Mouse (Mus musculus) liver, postnatal 0 days (tissue): ENCODE measurements at regions not wholly inside any gene's neighbourhood (a gene's known extent, or its start where the extent isn't known, plus 50 kb on each side); places are given as distances from the start of the nearest gene placed in this dataset.

Experiments
- ATAC-seq: fragments of 200-750 bp; cut with Nextera tagmentation; 2 replicates; pipeline ENCODE4 v1.8.0; 2017; ENCODE audit warnings: mild to moderate bottlenecking, moderate library complexity
- DNase-seq: peaks from one replicate; pipeline ENCODE4 v3.0.0-alpha.2; 2016
- H3K27ac ChIP-seq: fragments of 300-500 bp; sonication (generic); 2 replicates; pipeline ENCODE4 v1.5.1; 2014; ENCODE audit warnings: antibody characterized with exemption, moderate library complexity, mild to moderate bottlenecking, low read depth
- H3K27me3 ChIP-seq: fragments of 300-500 bp; sonication (generic); 2 replicates; pipeline ENCODE4 v1.6.1; 2014; ENCODE audit warnings: low read length, control low read depth, mixed read lengths; ENCODE audit not compliant: insufficient read depth
- H3K36me3 ChIP-seq: fragments of 300-500 bp; sonication (generic); replicated peaks from 2 replicates; pipeline ENCODE4 v1.6.1; 2014; ENCODE audit warnings: mild to moderate bottlenecking, control low read depth, low read length, moderate library complexity, mixed read lengths; ENCODE audit not compliant: insufficient read depth
- H3K4me1 ChIP-seq: fragments of 300-500 bp; sonication (generic); 2 replicates; pipeline ENCODE4 v1.6.1; 2014; ENCODE audit warnings: antibody characterized with exemption, mild to moderate bottlenecking, control low read depth; ENCODE audit not compliant: insufficient read depth
- H3K4me2 ChIP-seq: fragments of 300-500 bp; sonication (generic); 2 replicates; pipeline ENCODE4 v1.6.1; 2014; ENCODE audit warnings: low read depth, mild to moderate bottlenecking, low read length, moderate library complexity, mixed read lengths
- H3K4me3 ChIP-seq: fragments of 300-500 bp; sonication (generic); 2 replicates; pipeline ENCODE4 v1.5.1; 2014; ENCODE audit warnings: low read depth, low read length
- H3K9ac ChIP-seq: fragments of 300-500 bp; sonication (generic); replicated peaks from 2 replicates; pipeline ENCODE4 v1.6.1; 2014; ENCODE audit warnings: mild to moderate bottlenecking, moderate library complexity
- H3K9me3 ChIP-seq: fragments of 300-500 bp; sonication (generic); 2 replicates; pipeline ENCODE4 v1.6.1; 2016; ENCODE audit warnings: mild to moderate bottlenecking, control low read depth, low read length, mixed read lengths
- CTCF ChIP-seq: sonication (generic); IDR thresholded peaks from 2 replicates; pipeline ENCODE4 v1.5.1; 2016; ENCODE audit warnings: antibody characterized with exemption, low read depth
- EP300 ChIP-seq: IDR thresholded peaks from 2 replicates; pipeline ENCODE4 v1.6.1; 2016; ENCODE audit warnings: antibody characterized with exemption, low read depth, mild to moderate bottlenecking
- WGBS: fragments of 180-500 bp; shearing (Covaris S2); extraction: QIAGEN DNeasy Blood & Tissue Kit; methylation state at CpG from one replicate; pipeline ENCODE4 v1.1.7; 2014; ENCODE audit not compliant: insufficient replicate concordance; 5-methylcytosine and 5-hydroxymethylcytosine counted together

DNA sequence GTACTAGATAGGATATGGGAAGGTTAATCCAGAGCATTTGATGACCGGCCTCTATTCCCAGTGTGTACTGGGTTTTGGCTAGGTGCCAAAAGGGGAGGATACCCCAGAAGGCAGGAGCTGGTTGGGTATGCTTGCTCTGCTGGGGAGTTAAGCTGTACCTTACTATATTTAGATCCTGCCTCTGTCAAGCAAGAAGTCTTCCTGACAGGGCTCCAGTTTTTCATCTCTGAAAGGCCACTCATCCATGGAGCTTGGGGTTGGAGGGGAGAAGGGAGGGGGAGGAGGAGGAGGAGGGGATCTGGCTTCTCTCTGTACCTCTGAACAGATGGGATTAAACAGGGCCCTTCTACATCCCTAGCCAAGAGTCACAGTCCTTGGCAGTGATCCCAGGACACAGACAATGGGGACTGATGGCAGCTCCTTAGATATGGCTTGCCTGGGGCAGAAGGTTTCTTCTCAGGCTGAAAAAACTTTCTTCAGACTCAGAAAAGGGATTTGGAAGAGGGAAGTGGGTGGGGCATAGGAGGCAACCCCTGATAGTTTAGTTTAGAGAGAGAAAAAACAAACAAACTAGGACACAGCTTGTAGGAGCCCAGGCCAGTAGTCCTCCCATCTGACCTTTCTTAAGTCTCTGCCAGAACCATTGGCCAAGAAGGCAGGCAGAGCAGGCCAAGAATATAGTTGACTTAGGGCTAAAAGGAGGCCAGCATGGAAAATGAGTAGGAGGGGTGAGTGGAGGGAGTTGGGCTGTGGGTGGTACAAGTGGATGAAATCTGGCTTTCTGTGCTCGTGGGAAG, 78.3 kb upstream of the Astn2 start:
- Histone ChIP-seq H3K27me3 (no peaks in the 10 kb centered on the region), H3K4me3 (no peak overlapping the region), H3K4me2 (no peak overlapping the region), H3K4me1 (no peaks in the 10 kb centered on the region), H3K27ac (no peak overlapping the region), H3K36me3 (no peaks in the 10 kb centered on the region), H3K9me3 (no peaks in the 10 kb centered on the region), H3K9ac (no peak overlapping the region)
- no peak for ATAC-seq
- no peak for DNase-seq
- no peak for TF ChIP-seq CTCF
- TF ChIP-seq EP300: no peak
- WGBS: 69% methylated on average over 2 of the region's 2 CpGs

DNA sequence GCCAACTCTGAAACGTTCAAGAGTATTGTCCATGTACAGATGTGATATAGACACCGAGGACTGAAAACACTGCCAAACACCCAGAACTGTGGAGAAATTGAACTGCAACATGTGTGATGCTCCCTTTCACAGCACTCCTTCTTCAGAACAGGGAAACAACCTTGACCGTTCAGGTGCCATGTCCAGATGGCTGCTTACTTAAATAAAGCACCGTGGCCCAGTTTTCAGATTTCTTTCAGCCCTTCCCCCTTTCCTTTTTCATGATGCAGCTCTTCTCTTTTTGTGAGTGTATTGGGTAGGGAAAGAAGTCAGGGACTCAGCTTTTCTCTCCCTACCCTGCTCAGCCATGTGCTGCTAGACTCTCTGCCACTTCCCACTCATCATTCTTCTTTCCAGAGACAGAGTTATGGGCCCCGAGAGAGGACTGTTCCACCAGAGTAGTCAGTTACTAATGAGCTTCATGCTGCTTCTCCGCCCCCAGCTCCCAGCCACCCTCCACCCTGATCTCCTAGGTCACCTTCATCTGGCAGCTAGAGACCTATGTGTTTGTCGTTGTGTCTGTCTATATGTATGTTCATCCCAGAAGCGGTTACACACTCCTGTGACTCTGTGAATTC, 74.3 kb upstream of the Astn2 start:
- H3K9me3 ChIP-seq: no peaks in the 10 kb centered on the region
- no peak for DNase-seq
- 75% methylated on average over 8 of the region's 8 CpGs for WGBS
- H3K4me1 ChIP-seq: no peaks in the 10 kb centered on the region
- no peak for TF ChIP-seq CTCF
- no peak for TF ChIP-seq EP300
- H3K4me3 ChIP-seq: no peak overlapping the region
- H3K9ac ChIP-seq: no peak overlapping the region
- no peak overlapping the region for H3K27ac ChIP-seq
- H3K36me3 ChIP-seq: no peaks in the 10 kb centered on the region
- ATAC-seq: no peak
- no peaks in the 10 kb centered on the region for H3K27me3 ChIP-seq
- H3K4me2 ChIP-seq: no peak overlapping the region
